Mouse (Mus musculus) embryonic facial prominence, embryonic 10.5 days (tissue): ENCODE data around the gene Tln1. TPM values are rescaled to one million over a fixed set of nuclear protein-coding genes. Genes with fewer than 3 reads are reported as not detected.

ENCODE experiments used
- DNase-seq: peaks from one replicate; pipeline ENCODE4 v3.0.0-alpha.2; 2017; ENCODE audit warnings: low spot score
- H3K27ac ChIP-seq: fragments of 300-500 bp; sonication (generic); replicated peaks from 2 replicates; pipeline ENCODE4 v1.5.1; 2016; ENCODE audit warnings: mild to moderate bottlenecking
- H3K27me3 ChIP-seq: fragments of 300-500 bp; sonication (generic); replicated peaks from 2 replicates; pipeline ENCODE4 v1.6.1; 2016; ENCODE audit warnings: low read depth, mild to moderate bottlenecking; ENCODE audit not compliant: poor library complexity, severe bottlenecking
- H3K36me3 ChIP-seq: fragments of 300-500 bp; sonication (generic); replicated peaks from 2 replicates; pipeline ENCODE4 v1.6.1; 2016; ENCODE audit warnings: mild to moderate bottlenecking, moderate library complexity
- H3K4me1 ChIP-seq: fragments of 300-500 bp; sonication (generic); 2 replicates; pipeline ENCODE4 v1.6.1; 2016
- H3K4me3 ChIP-seq: fragments of 300-500 bp; sonication (generic); 2 replicates; pipeline ENCODE4 v1.5.1; 2016; ENCODE audit warnings: mild to moderate bottlenecking, moderate library complexity
- H3K9me3 ChIP-seq: fragments of 300-500 bp; sonication (generic); 2 replicates; pipeline ENCODE4 v1.6.1; 2016; ENCODE audit warnings: mild to moderate bottlenecking
- WGBS: fragments of 180-500 bp; shearing (Covaris S2); methylation state at CpG from one replicate; pipeline ENCODE4 v1.1.7; 2016; 5-methylcytosine and 5-hydroxymethylcytosine counted together
- polyA plus RNA-seq: library from polyadenylated mRNA; unstranded; fragments of >200 nt; fragmentation: Nextera tagmentation; extraction: Ambion mirVana; gene quantifications from 2 replicates; pipeline ENCODE4 v1.2.1, GENCODE M21; 2016

The Tln1 gene
- polyA plus RNA-seq, 1 experiment from 2014 or later = 53.5 TPM

DNA sequence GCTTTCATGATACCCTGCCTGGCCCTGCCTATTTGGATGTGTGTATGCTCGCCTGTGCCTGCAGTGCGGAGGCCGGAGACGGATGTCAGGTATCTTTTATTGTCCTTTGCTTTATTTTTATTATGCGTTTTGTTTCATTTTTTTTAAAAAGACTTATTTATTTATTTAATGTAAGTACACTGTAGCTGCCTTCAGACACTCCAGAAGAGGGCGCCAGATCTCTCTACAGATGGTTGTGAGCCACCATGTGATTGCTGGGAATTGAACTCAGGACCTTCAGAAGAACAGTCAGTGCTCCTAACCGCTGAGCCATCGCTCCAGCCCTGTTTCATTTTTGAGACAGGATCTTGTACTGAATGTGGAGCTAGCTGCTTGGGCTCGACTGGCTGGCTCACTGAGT is 34.0 kb downstream of the Tln1 start:
- WGBS = 76% methylated on average over 9 of the region's 9 CpGs

GRCm38 (mm10) chr4:43527880-43528279 is 34.6 kb downstream of the Tln1 start:
- WGBS = 67% methylated on average over 5 of the region's 5 CpGs
- H3K27ac ChIP-seq = no peak overlapping the region
- H3K4me1 ChIP-seq = peaks cover 20% of the 10 kb centered on the region
- no peaks in the 10 kb centered on the region for H3K9me3 ChIP-seq
- peaks cover 43% of the 10 kb centered on the region for H3K27me3 ChIP-seq
- DNase-seq = no peak
- peaks cover 25% of the 10 kb centered on the region for H3K36me3 ChIP-seq
- no peak overlapping the region for H3K4me3 ChIP-seq

More for the DNA sequence above, 34.0 kb downstream of the Tln1 start:
- H3K4me1 ChIP-seq = peaks cover 14% of the 10 kb centered on the region
- no peak overlapping the region for H3K27ac ChIP-seq
- H3K36me3 ChIP-seq = peaks cover 31% of the 10 kb centered on the region
- H3K9me3 ChIP-seq = no peaks in the 10 kb centered on the region
- DNase-seq = no peak
- no peak overlapping the region for H3K4me3 ChIP-seq
- peaks cover 37% of the 10 kb centered on the region for H3K27me3 ChIP-seq

DNA sequence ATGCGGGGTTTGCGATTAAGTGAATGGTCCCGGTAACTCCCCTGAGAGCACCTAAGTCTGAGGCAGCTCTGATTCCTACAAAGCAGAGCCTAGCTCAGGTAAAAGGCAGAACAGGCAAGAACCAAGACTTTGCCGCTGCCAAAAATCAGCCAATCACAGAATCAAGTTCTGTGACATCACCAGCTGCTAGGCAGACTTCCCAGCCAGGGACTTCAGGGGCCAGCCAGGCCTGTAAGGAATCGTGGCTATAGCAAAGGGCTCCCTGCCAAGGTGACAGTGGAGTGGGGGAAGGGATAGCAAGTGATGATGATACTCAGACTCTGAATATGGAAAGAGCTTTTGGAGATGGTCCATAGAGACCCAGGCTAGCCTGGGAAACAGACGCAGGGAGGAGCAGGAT is 42.5 kb downstream of the Tln1 start:
- peaks cover 30% of the 10 kb centered on the region for H3K36me3 ChIP-seq
- H3K4me3 ChIP-seq = peak overlapping the region; percentile 39
- no peak overlapping the region for H3K27ac ChIP-seq
- WGBS = 13% methylated on average over 6 of the region's 6 CpGs
- no peaks in the 10 kb centered on the region for H3K9me3 ChIP-seq
- peaks cover 70% of the 10 kb centered on the region for H3K27me3 ChIP-seq
- DNase-seq = peak; percentile 88
- peaks cover 75% of the 10 kb centered on the region for H3K4me1 ChIP-seq

- 12% methylated on average over 10 of the region's 10 CpGs for WGBS
- Histone ChIP-seq H3K4me1 (peaks cover 72% of the 10 kb centered on the region), H3K4me3 (peak overlapping the region; percentile 39), H3K27me3 (peaks cover 65% of the 10 kb centered on the region), H3K36me3 (peaks cover 30% of the 10 kb centered on the region), H3K9me3 (no peaks in the 10 kb centered on the region), H3K27ac (no peak overlapping the region)
- DNase-seq = peak; percentile 39
These were observed 42.9 kb downstream of the Tln1 start for GRCm38 (mm10) chr4:43519551-43519950.

DNA sequence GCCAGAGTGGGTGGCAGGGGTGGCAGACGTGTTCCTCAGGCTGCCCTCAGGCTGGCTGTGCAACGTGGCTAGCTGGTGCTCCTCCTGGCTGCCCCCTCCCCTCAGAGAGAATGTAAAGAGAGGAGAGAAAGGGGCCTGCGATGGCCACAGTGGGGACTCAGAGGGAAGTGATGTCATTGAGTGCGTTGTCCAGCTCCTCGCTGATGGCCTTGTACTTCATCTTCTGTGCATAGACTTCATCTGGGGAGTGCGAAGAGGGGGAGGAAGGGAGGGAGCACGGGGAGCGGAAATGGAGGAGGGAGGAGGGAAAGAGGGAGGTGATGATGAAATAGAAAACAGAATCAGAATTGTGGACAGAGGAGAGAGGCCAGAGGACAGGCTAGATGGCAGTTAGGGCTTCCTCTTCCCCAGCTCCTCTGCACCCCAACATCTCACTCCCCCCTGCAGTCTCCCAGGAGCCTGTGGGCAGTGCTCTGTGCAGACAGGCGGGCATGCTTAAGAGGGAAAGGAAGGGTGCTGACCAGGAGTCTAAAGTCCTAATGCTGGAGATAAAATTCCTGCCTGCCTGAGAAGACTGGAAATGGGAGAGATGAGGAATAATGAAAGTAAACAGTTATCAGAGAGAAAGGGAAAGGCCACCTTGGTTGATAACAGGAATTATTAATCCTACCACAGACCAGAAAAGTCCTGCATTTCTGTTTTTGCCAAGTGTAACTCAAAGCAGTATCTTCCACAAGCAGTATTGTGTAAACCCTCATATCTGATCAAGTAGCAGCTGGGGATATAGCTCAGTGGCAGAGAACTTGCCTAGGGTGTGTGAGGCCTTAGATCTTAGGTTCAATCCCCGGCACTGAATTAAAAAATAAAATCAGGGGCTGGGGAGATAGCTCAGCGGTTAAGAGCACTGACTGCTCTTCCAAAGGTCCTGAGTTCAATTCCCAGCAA is 46.5 kb downstream of the Tln1 start:
- DNase-seq = no peak
- 71% methylated on average over 11 of the region's 11 CpGs for WGBS
- Histone ChIP-seq H3K4me3 (no peak overlapping the region), H3K27ac (no peak overlapping the region), H3K4me1 (peaks cover 45% of the 10 kb centered on the region), H3K9me3 (no peaks in the 10 kb centered on the region), H3K27me3 (peaks cover 35% of the 10 kb centered on the region), H3K36me3 (peaks cover 30% of the 10 kb centered on the region)

GRCm38 (mm10) chr4:43513791-43514190 is 48.7 kb downstream of the Tln1 start:
- DNase-seq = no peak
- Histone ChIP-seq H3K27ac (no peak overlapping the region), H3K4me1 (peaks cover 31% of the 10 kb centered on the region), H3K27me3 (peaks cover 33% of the 10 kb centered on the region), H3K9me3 (no peaks in the 10 kb centered on the region), H3K4me3 (no peak overlapping the region), H3K36me3 (peaks cover 27% of the 10 kb centered on the region)
- 80% methylated on average over 4 of the region's 4 CpGs for WGBS

GRCm38 (mm10) chr4:43513300-43513699 is 49.2 kb downstream of the Tln1 start:
- H3K27me3 ChIP-seq = peaks cover 33% of the 10 kb centered on the region
- H3K4me3 ChIP-seq = no peak overlapping the region
- DNase-seq = no peak
- no peak overlapping the region for H3K27ac ChIP-seq
- H3K9me3 ChIP-seq = no peaks in the 10 kb centered on the region
- peaks cover 31% of the 10 kb centered on the region for H3K4me1 ChIP-seq
- H3K36me3 ChIP-seq = peaks cover 25% of the 10 kb centered on the region
- 86% methylated on average over 4 of the region's 4 CpGs for WGBS

DNA sequence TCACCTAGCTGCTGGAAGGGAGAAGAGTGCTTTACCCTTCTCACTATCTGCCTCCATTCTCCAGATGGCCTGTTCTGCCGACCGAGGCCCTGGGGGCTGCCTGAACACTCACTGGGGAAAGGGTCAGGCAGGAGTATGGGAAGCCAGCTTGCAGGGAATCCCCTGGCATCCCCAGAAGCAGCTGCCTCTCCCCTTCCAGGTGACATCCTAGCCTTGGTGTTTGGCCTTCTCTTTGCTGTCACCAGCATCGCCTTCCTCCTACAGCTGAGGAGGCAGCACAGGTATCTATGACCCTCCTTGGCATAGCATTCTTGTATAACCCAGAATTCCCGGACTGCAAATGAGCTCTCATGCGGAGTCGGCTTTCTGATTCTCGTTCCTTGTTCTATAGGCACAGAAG is 49.8 kb downstream of the Tln1 start:
- Histone ChIP-seq H3K27ac (no peak overlapping the region), H3K4me3 (no peak overlapping the region), H3K4me1 (peaks cover 33% of the 10 kb centered on the region), H3K36me3 (peaks cover 20% of the 10 kb centered on the region), H3K9me3 (no peaks in the 10 kb centered on the region), H3K27me3 (peaks cover 33% of the 10 kb centered on the region)
- DNase-seq = no peak
- 72% methylated on average over 7 of the region's 7 CpGs for WGBS

DNA sequence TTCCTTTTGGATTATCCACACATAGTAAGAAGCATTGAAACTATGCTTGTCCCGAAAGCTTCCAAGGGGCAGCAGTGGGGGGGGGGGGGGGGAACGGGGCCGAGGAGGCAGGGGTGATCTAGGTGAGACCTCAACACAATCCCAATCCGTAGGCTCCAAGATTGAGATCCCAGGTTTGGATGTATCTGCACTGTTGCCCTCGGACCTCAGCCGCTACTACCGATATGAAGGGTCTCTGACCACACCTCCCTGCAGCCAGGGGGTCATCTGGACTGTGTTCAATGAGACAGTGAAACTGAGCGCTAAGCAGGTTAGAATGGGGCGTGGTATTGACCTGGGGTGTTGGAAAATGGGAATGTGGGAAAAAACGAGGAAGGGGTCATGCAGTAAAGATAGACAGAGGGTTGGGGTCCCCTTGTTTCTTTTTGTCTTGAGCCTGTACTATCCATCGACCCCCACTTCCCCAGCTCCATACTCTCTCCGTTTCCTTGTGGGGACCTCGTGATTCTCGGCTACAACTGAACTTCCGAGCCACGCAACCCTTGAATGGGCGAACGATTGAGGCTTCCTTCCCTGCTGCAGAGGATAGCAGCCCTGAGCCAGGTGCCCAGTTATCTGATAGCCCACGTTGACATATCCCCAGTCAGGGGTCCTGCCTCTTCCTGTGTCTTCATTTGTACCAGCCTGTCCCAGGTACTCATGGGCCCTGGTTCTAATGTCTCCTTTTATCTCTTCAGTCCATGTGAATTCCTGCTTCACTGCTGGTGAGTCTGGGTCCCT is 50.6 kb downstream of the Tln1 start:
- 74% methylated on average over 19 of the region's 19 CpGs for WGBS
- H3K27ac ChIP-seq = no peak overlapping the region
- peaks cover 12% of the 10 kb centered on the region for H3K36me3 ChIP-seq
- H3K27me3 ChIP-seq = peaks cover 41% of the 10 kb centered on the region
- no peaks in the 10 kb centered on the region for H3K9me3 ChIP-seq
- H3K4me3 ChIP-seq = no peak overlapping the region
- H3K4me1 ChIP-seq = peaks cover 39% of the 10 kb centered on the region
- peak; percentile 7 for DNase-seq

GRCm38 (mm10) chr4:43509109-43509508 is 53.4 kb downstream of the Tln1 start:
- peak overlapping the region; percentile 60 for H3K4me3 ChIP-seq
- peaks cover 53% of the 10 kb centered on the region for H3K27me3 ChIP-seq
- no peak for DNase-seq
- H3K4me1 ChIP-seq = peaks cover 38% of the 10 kb centered on the region
- WGBS = 28% methylated on average over 9 of the region's 9 CpGs
- H3K9me3 ChIP-seq = no peaks in the 10 kb centered on the region
- H3K27ac ChIP-seq = peak overlapping the region; percentile 79
- H3K36me3 ChIP-seq = no peaks in the 10 kb centered on the region

- DNase-seq = peak; percentile 71
- WGBS = 9% methylated on average over 13 of the region's 13 CpGs
- peak overlapping the region; percentile 79 for H3K27ac ChIP-seq
- H3K27me3 ChIP-seq = peaks cover 54% of the 10 kb centered on the region
- H3K4me3 ChIP-seq = peak overlapping the region; percentile 60
- H3K36me3 ChIP-seq = no peaks in the 10 kb centered on the region
- no peaks in the 10 kb centered on the region for H3K9me3 ChIP-seq
- peaks cover 38% of the 10 kb centered on the region for H3K4me1 ChIP-seq
These were observed 53.9 kb downstream of the Tln1 start for GRCm38 (mm10) chr4:43508666-43508997.

GRCm38 (mm10) chr4:43507938-43508665 is 54.4 kb downstream of the Tln1 start:
- no peaks in the 10 kb centered on the region for H3K9me3 ChIP-seq
- peaks cover 38% of the 10 kb centered on the region for H3K4me1 ChIP-seq
- H3K36me3 ChIP-seq = no peaks in the 10 kb centered on the region
- DNase-seq = peak; percentile 45
- H3K27ac ChIP-seq = peak overlapping the region; percentile 79
- peak overlapping the region; percentile 60 for H3K4me3 ChIP-seq
- peaks cover 59% of the 10 kb centered on the region for H3K27me3 ChIP-seq
- 13% methylated on average over 22 of the region's 22 CpGs for WGBS
